ENCODE assay signal across 7 mouse cellular contexts in the genomic region with DNA sequence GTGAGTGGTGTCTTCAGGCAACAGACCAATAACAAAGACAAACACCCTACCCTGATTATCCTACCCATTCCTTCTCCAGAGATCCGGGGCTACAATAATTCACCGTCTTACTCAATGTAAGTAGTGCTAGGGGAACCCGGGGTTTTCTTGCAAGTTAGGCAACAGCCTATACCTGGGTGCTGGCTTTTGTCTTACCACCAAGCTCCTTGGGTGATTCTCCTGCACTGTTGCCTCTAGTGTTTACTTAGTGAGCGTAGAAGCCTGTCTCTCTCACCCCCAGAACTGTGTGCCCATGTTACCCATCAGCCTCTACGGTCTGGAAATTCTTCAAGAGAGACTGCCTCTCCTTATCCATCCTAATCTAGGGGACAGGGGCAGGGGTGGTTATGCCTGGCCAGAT. TPM values are rescaled to one million over a fixed set of nuclear protein-coding genes. Genes with fewer than 3 reads are reported as not detected.
DNase-seq lines count a peak whose midpoint lies in the region; ATAC-seq lines count a peak whose summit lies in the region.

No protein-coding gene starts in this region.

- DNase-seq in lung, postnatal 25 days (ENCODE audit: low spot score) = no peak
- DNase-seq in embryonic facial prominence, embryonic 14.5 days (ENCODE audit: low spot score) = no peak
- DNase-seq in cerebellum, postnatal 25 days = no peak

- H3K27ac ChIP-seq in lung, embryonic 15.5 days = peak overlapping the region; percentile 76
- no peak overlapping the region for H3K27ac ChIP-seq in embryonic facial prominence, embryonic 14.5 days (replicated peaks; ENCODE audit: low read depth, low read length)
- peak overlapping the region; percentile 64; the same call in 1 of the 2 replicates for H3K27ac ChIP-seq in intestine, embryonic 15.5 days
- no peak overlapping the region for H3K27ac ChIP-seq in neural tube, embryonic 13.5 days (replicated peaks)

- no peaks in the 10 kb centered on the region for H3K9me3 ChIP-seq in lung, embryonic 15.5 days
- no peaks in the 10 kb centered on the region for H3K9me3 ChIP-seq in embryonic facial prominence, embryonic 14.5 days (ENCODE audit: control insufficient read depth, low read length)
- no peaks in the 10 kb centered on the region for H3K9me3 ChIP-seq in intestine, embryonic 15.5 days
- H3K9me3 ChIP-seq in neural tube, embryonic 13.5 days = no peaks in the 10 kb centered on the region

- peak overlapping the region; percentile 41 for H3K4me3 ChIP-seq in lung, embryonic 15.5 days
- H3K4me3 ChIP-seq in embryonic facial prominence, embryonic 14.5 days (ENCODE audit: low read depth, low read length) = peak overlapping the region; percentile 36; the same call in 1 of the 2 replicates
- peak overlapping the region; percentile 46; the same call in 1 of the 2 replicates for H3K4me3 ChIP-seq in intestine, embryonic 15.5 days (replicated peaks)
- H3K4me3 ChIP-seq in neural tube, embryonic 13.5 days = peak overlapping the region; percentile 30; the same call in 1 of the 2 replicates

- H3K9ac ChIP-seq in lung, embryonic 15.5 days = peak overlapping the region; percentile 43
- no peak overlapping the region for H3K9ac ChIP-seq in embryonic facial prominence, embryonic 14.5 days (ENCODE audit: low read depth, low read length)
- peak overlapping the region; percentile 62 for H3K9ac ChIP-seq in intestine, embryonic 15.5 days
- 0 out of 2 replicates have a peak overlapping the region, but pooled peaks have one; percentile 66 for H3K9ac ChIP-seq in neural tube, embryonic 13.5 days

- H3K36me3 ChIP-seq in lung, embryonic 15.5 days = peaks cover 10% of the 10 kb centered on the region; the same call in 1 of the 2 replicates
- peaks cover 11% of the 10 kb centered on the region for H3K36me3 ChIP-seq in embryonic facial prominence, embryonic 14.5 days (ENCODE audit: control insufficient read depth, insufficient read depth, low read length)
- H3K36me3 ChIP-seq in intestine, embryonic 15.5 days = no peaks in the 10 kb centered on the region
- H3K36me3 ChIP-seq in neural tube, embryonic 13.5 days = peaks cover 12% of the 10 kb centered on the region

- peak overlapping the region; percentile 75 for H3K4me2 ChIP-seq in lung, embryonic 15.5 days
- peak overlapping the region; percentile 65 for H3K4me2 ChIP-seq in embryonic facial prominence, embryonic 14.5 days (ENCODE audit: low read depth, low read length)
- H3K4me2 ChIP-seq in intestine, embryonic 15.5 days (replicated peaks) = peak overlapping the region; percentile 85
- peak overlapping the region; percentile 62 for H3K4me2 ChIP-seq in neural tube, embryonic 13.5 days

- H3K4me1 ChIP-seq in lung, embryonic 15.5 days = peaks cover 45% of the 10 kb centered on the region
- peaks cover 25% of the 10 kb centered on the region for H3K4me1 ChIP-seq in embryonic facial prominence, embryonic 14.5 days (ENCODE audit: control insufficient read depth, insufficient read depth, low read length)
- peaks cover 40% of the 10 kb centered on the region for H3K4me1 ChIP-seq in intestine, embryonic 15.5 days (replicated peaks)
- H3K4me1 ChIP-seq in neural tube, embryonic 13.5 days (replicated peaks) = peaks cover 33% of the 10 kb centered on the region

- no peaks in the 10 kb centered on the region for H3K27me3 ChIP-seq in lung, embryonic 15.5 days
- H3K27me3 ChIP-seq in embryonic facial prominence, embryonic 14.5 days (replicated peaks; ENCODE audit: control insufficient read depth, insufficient read depth, low read length) = no peaks in the 10 kb centered on the region
- no peaks in the 10 kb centered on the region for H3K27me3 ChIP-seq in intestine, embryonic 15.5 days (replicated peaks)
- no peaks in the 10 kb centered on the region for H3K27me3 ChIP-seq in neural tube, embryonic 13.5 days

- WGBS in lung, embryonic 15.5 days = 53% methylated on average over 5 of the region's 5 CpGs
- WGBS in embryonic facial prominence, embryonic 14.5 days = 76% methylated on average over 5 of the region's 5 CpGs
- WGBS in intestine, embryonic 15.5 days = 53% methylated on average over 5 of the region's 5 CpGs
- 72% methylated on average over 5 of the region's 5 CpGs for WGBS in neural tube, embryonic 13.5 days

- ATAC-seq in lung, embryonic 15.5 days (ENCODE audit: borderline replicate concordance, extremely low read depth, low FRiP score, low TSS enrichment) = no peak
- no peak for ATAC-seq in embryonic facial prominence, embryonic 14.5 days (ENCODE audit: low read depth)
- ATAC-seq in intestine, embryonic 15.5 days = no peak
- no peak for ATAC-seq in neural tube, embryonic 13.5 days (ENCODE audit: low read depth)
- no peak for ATAC-seq in erythroid progenitor cell, adult 5-6 weeks (replicated peaks; ENCODE audit: low FRiP score, poor library complexity, severe bottlenecking)

RNA-seq across cellular contexts. Expression of gene Ccnd3, which starts 0.6 kb away (rescaled TPM):
- 286 and 294 TPM in 2 replicates for polyA plus RNA-seq in lung, embryonic 15.5 days (2015; fragmentation: Nextera tagmentation; extraction: Ambion mirVana)
- 519 TPM in 2 replicates for polyA plus RNA-seq in embryonic facial prominence, embryonic 14.5 days (2014; fragmentation: Nextera tagmentation; extraction: Ambion mirVana)
- polyA plus RNA-seq in intestine, embryonic 15.5 days (2015; fragmentation: Nextera tagmentation; extraction: Ambion mirVana) = 394 and 407 TPM in 2 replicates
- 78.5 and 86.5 TPM in 2 replicates for polyA plus RNA-seq in neural tube, embryonic 13.5 days (2015; fragmentation: Nextera tagmentation; extraction: Ambion mirVana)
- 360 and 366 TPM in 2 replicates for total RNA-seq in erythroid progenitor cell, adult 5-6 weeks (2015; ENCODE audit: low replicate concordance)
- total RNA-seq in erythroid progenitor cell, adult 5-6 weeks (2017; ENCODE audit: low replicate concordance) = 181 and 222 TPM in 2 replicates

RNA-seq across cellular contexts. Expression of gene Taf8, which starts 2.1 kb away (rescaled TPM):
- polyA plus RNA-seq in lung, embryonic 15.5 days (2015; fragmentation: Nextera tagmentation; extraction: Ambion mirVana) = 25.6 and 32.3 TPM in 2 replicates
- polyA plus RNA-seq in embryonic facial prominence, embryonic 14.5 days (2014; fragmentation: Nextera tagmentation; extraction: Ambion mirVana) = 19.5 and 24.3 TPM in 2 replicates
- polyA plus RNA-seq in intestine, embryonic 15.5 days (2015; fragmentation: Nextera tagmentation; extraction: Ambion mirVana) = 20.4 and 21.9 TPM in 2 replicates
- polyA plus RNA-seq in neural tube, embryonic 13.5 days (2015; fragmentation: Nextera tagmentation; extraction: Ambion mirVana) = 23.2 and 26.6 TPM in 2 replicates
- 35.6 and 71.4 TPM in 2 replicates for total RNA-seq in erythroid progenitor cell, adult 5-6 weeks (2015; ENCODE audit: low replicate concordance)
- 54.4 and 71.9 TPM in 2 replicates for total RNA-seq in erythroid progenitor cell, adult 5-6 weeks (2017; ENCODE audit: low replicate concordance)

Comparison
In these comparisons a context has a peak if more than half of its experiments do, and no peak if none do; other contexts are left out.
1. H3K27ac ChIP-seq: peak in lung, embryonic 15.5 days (single experiment) and intestine, embryonic 15.5 days (single experiment); none in embryonic facial prominence, embryonic 14.5 days (single experiment) and neural tube, embryonic 13.5 days (single experiment).
2. Peak in every context shown above with its lines, with median percentiles within 50 percentile points of each other: H3K4me2 ChIP-seq and H3K4me3 ChIP-seq.